Mouse (Mus musculus) hindbrain, embryonic 14.5 days (tissue): ENCODE results near the gene Aldob. TPM values are rescaled to one million over a fixed set of nuclear protein-coding genes. Genes with fewer than 3 reads are reported as not detected.

Experiments
- ATAC-seq: fragments of 200-750 bp; cut with Nextera tagmentation; 2 replicates; pipeline ENCODE4 v1.8.0; 2017; ENCODE audit warnings: moderate number of reproducible peaks, mild to moderate bottlenecking, moderate TSS enrichment, moderate library complexity; ENCODE audit not compliant: low FRiP score
- DNase-seq: peaks from one replicate; pipeline ENCODE4 v3.0.0-alpha.2; 2015; ENCODE audit warnings: low spot score
- H3K27ac ChIP-seq: fragments of 300-500 bp; sonication (generic); 2 replicates; pipeline ENCODE4 v1.5.1; 2014; ENCODE audit warnings: mild to moderate bottlenecking, moderate library complexity
- H3K27me3 ChIP-seq: fragments of 300-500 bp; sonication (generic); 2 replicates; pipeline ENCODE4 v1.6.1; 2014; ENCODE audit warnings: mild to moderate bottlenecking, low read length, mixed read lengths; ENCODE audit not compliant: control insufficient read depth, insufficient read depth
- H3K36me3 ChIP-seq: fragments of 300-500 bp; sonication (generic); replicated peaks from 2 replicates; pipeline ENCODE4 v1.6.1; 2014; ENCODE audit not compliant: control insufficient read depth, insufficient read depth
- H3K4me1 ChIP-seq: fragments of 300-500 bp; sonication (generic); replicated peaks from 2 replicates; pipeline ENCODE4 v1.6.1; 2014; ENCODE audit warnings: antibody characterized with exemption, low read length, mixed read lengths; ENCODE audit not compliant: control insufficient read depth, insufficient read depth
- H3K4me2 ChIP-seq: fragments of 300-500 bp; sonication (generic); replicated peaks from 2 replicates; pipeline ENCODE4 v1.6.1; 2014; ENCODE audit warnings: mild to moderate bottlenecking, moderate library complexity
- H3K4me3 ChIP-seq: fragments of 300-500 bp; sonication (generic); replicated peaks from 2 replicates; pipeline ENCODE4 v1.5.1; 2014; ENCODE audit warnings: mild to moderate bottlenecking, low read length
- H3K9ac ChIP-seq: fragments of 300-500 bp; sonication (generic); 2 replicates; pipeline ENCODE4 v1.6.1; 2014
- H3K9me3 ChIP-seq: fragments of 300-500 bp; sonication (generic); 2 replicates; pipeline ENCODE4 v1.6.1; 2016; ENCODE audit warnings: low read length; ENCODE audit not compliant: control insufficient read depth
- WGBS: fragments of 180-500 bp; shearing (Covaris S2); extraction: QIAGEN DNeasy Blood & Tissue Kit; methylation state at CpG from one replicate; pipeline ENCODE4 v1.1.7; 2014; 5-methylcytosine and 5-hydroxymethylcytosine counted together
- polyA plus RNA-seq: library from polyadenylated mRNA; unstranded; fragments of >200 nt; fragmentation: Nextera tagmentation; extraction: Ambion mirVana; gene quantifications from 2 replicates; pipeline ENCODE4 v1.2.1, GENCODE M21; 2014

The Aldob gene
- polyA plus RNA-seq, result 0.52 and 0.80 TPM in 2 replicates

DNA sequence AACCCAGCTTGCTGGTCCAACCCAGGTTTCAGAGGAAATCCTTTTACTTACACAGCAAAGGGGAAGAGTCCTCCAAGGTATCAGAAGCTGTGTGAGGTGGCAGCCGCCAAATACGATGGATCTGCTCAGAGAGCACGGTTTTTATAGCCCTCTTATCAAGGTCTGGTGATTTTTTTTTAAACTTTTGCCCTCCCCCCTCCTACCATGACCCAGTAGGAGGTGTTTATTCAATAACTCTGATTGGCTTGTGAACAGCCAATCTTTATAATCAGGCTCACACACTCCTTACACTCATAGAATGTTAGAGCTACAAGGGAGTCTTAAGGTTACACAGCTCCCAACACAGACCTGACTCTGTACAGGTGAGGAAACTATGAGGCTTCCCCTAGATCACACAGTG, at the start of gene Aldob:
Aldob (minus strand) TSS at position 164 of the 400 bp plus-strand sequence.
- Histone ChIP-seq H3K27me3 (no peaks in the 10 kb centered on the region), H3K27ac (no peak within 1 kb of the TSS), H3K9me3 (no peaks in the 10 kb centered on the region), H3K4me2 (no peak within 1 kb of the TSS), H3K4me3 (no peak within 1 kb of the TSS), H3K4me1 (no peaks in the 10 kb centered on the region), H3K9ac (no peak within 1 kb of the TSS), H3K36me3 (no peaks in the 10 kb centered on the region)
- 72% methylated on average over 3 of the region's 3 CpGs for WGBS
- DNase-seq (no peak), ATAC-seq (no peak)

DNA sequence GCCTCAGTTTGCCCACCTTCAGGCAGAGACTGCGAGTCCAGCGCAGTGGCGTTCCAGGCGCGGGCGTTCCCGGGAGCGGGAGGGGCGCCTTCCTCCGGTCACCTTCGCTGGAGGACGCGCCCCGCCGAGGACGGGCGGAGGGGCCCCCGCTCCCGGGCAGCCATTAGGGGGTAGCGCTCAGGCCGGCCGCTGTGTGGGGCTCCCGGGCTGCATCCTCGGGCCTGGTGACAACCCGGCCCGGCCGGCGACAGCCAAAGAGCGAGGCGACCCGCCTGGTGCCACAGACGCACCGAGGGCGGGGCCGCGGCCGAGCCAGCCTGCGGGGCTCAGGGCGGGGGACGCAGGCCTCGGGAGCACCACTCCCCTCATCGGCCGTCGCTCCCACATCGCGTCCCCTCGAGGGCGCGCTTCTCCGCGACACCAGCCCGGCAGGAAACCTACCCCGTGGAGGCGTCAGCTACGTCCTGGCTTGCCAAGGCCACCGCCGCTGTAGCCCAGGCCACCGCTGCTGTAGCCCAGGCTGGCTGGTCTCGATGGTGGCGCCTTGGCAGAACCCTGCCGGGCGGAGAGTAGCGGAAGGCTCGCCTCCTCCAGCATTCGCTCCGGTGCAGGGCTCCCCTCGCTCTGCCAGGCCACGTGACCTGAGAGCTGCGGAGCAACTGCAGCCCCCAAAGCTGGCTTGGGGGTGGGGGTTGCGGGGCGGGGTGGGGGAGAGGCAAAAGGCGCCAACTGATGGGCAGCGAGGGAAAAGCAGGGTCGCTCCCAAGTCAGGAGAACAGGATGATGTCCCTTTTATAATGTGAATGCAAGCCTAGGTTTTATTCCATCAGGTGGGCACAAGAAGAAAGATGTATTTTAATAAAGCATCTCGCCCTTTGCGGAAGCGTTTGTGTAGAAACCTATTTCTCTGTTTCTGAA, 48.1 kb upstream of the Aldob start, which contains the start of gene Tmem246:
Tmem246 (minus strand) TSS at position 694 of the 918 bp plus-strand sequence.
- no peaks in the 10 kb centered on the region for H3K27me3 ChIP-seq
- under 1% methylated on average over 64 of the region's 77 CpGs for WGBS
- H3K4me1 ChIP-seq, result peaks cover 11% of the 10 kb centered on the region
- H3K27ac ChIP-seq, result peak within 1 kb of the TSS; percentile 97
- H3K9ac ChIP-seq, result peak within 1 kb of the TSS; percentile 95
- H3K4me2 ChIP-seq, result peak within 1 kb of the TSS; percentile 66
- DNase-seq (peak; percentile 70), ATAC-seq (peak; percentile 93)
- no peaks in the 10 kb centered on the region for H3K36me3 ChIP-seq
- H3K4me3 ChIP-seq, result peak within 1 kb of the TSS; percentile 94
- no peaks in the 10 kb centered on the region for H3K9me3 ChIP-seq

DNA sequence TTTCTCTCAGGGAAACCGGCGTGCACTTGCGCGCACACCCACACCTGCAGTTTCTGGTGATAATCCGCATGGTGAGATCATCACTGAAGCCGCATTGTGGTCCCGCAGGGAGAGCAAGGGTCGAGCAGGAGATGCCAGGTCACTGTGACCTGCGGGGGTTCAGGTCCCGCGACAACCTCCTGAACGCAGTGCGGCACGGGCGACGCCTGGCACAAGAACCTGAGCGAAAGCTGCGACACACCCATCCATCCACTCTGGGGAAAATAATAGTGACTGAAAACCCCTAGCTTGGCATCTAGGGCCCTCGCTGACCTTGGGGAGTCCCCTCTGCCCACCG, 47.5 kb upstream of the Aldob start:
- peak overlapping the region; percentile 97 for H3K27ac ChIP-seq
- peaks cover 11% of the 10 kb centered on the region for H3K4me1 ChIP-seq
- H3K9ac ChIP-seq, result peak overlapping the region; percentile 95
- no peaks in the 10 kb centered on the region for H3K27me3 ChIP-seq
- WGBS, result under 1% methylated on average over 20 of the region's 20 CpGs
- peak overlapping the region; percentile 94 for H3K4me3 ChIP-seq
- H3K9me3 ChIP-seq, result no peaks in the 10 kb centered on the region
- H3K36me3 ChIP-seq, result no peaks in the 10 kb centered on the region
- ATAC-seq (no peak; the same call in 1 of the 2 replicates), DNase-seq (peak; percentile 32)
- H3K4me2 ChIP-seq, result peak overlapping the region; percentile 66

DNA sequence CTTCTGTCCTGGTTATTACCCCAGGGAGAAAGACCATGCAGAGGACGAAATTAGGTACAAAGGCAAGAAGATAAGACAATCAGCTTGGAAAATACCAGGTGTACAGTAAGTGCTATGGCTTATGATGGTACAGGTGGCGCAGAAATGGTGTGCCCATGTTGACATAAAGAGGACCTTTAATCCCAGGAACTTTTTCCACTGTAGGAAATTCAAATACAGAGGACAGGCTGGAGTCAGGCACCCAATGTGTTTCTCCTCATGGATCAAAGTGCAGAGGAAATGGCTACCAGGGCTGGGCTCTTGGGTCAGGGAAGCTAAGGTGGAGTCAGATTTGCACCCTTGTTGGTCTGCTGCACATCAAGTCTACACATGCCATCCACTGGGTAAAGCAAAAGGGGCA, 40.8 kb upstream of the Aldob start:
- H3K27ac ChIP-seq, result no peak overlapping the region
- H3K4me3 ChIP-seq, result no peak overlapping the region
- DNase-seq (no peak), ATAC-seq (no peak)
- no peaks in the 10 kb centered on the region for H3K27me3 ChIP-seq
- H3K36me3 ChIP-seq, result peaks cover 19% of the 10 kb centered on the region
- no peak overlapping the region for H3K9ac ChIP-seq
- WGBS, result 78% methylated on average over 2 of the region's 2 CpGs
- no peak overlapping the region for H3K4me2 ChIP-seq
- H3K9me3 ChIP-seq, result no peaks in the 10 kb centered on the region
- H3K4me1 ChIP-seq, result no peaks in the 10 kb centered on the region; the same call in 1 of the 2 replicates

DNA sequence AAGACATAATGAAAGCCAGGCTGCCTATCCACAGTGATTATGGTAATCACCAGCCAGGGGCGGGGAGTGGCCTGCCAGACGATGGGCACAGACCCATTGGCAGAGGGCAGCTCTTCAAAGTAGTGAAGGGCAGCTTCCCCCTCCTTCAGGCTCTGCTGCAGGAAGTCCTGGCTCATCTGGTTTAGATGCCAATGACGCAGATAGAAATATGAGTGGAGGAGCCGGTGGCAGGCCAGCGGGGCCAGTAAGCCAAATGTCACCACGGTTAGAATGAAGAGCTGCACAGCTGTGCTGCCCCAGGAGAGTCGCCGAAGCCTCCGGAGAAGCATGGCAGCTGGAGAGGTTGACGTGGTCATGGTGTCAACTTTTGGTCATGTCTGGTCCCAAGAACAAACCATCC, 37.5 kb upstream of the Aldob start:
- Histone ChIP-seq H3K27ac (no peak overlapping the region), H3K9me3 (no peaks in the 10 kb centered on the region), H3K27me3 (no peaks in the 10 kb centered on the region), H3K4me3 (no peak overlapping the region), H3K4me1 (no peaks in the 10 kb centered on the region), H3K9ac (no peak overlapping the region), H3K4me2 (no peak overlapping the region), H3K36me3 (peaks cover 31% of the 10 kb centered on the region)
- no peak for ATAC-seq
- DNase-seq, result no peak
- WGBS, result 89% methylated on average over 10 of the region's 10 CpGs

DNA sequence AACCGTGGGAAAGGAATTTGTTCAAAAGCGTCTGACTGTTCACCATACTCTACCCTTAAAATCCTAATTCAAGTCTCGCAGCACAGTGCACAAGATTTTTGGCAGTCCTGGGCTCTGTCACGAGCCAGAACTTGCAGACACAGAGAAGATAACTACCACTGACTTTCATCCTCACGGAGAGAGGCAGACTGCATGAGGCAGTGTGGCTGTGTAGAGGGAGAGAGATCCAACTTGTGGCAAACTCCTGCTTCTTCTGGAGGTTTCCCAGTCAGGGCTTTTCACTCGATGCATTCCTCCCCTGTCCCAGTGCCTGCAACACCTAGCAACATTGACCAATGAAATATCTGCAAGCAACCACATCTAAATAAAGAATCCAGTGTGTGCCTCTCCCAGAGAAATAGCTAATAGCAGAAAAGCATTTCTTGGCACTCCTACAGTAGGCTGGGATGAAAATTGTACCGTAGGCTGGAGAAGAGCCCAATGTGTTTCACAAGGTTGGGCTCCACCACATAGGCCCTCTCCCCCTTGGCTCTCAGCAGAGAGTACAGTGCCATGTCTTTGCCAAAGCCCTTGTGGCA, 36.3 kb upstream of the Aldob start:
- no peak overlapping the region for H3K9ac ChIP-seq
- H3K4me2 ChIP-seq, result no peak overlapping the region
- DNase-seq (no peak), ATAC-seq (peak; percentile 44; the same call in 1 of the 2 replicates)
- no peaks in the 10 kb centered on the region for H3K9me3 ChIP-seq
- WGBS, result 86% methylated on average over 7 of the region's 7 CpGs
- no peaks in the 10 kb centered on the region for H3K4me1 ChIP-seq
- no peaks in the 10 kb centered on the region for H3K27me3 ChIP-seq
- H3K4me3 ChIP-seq, result no peak overlapping the region
- H3K27ac ChIP-seq, result no peak overlapping the region
- peaks cover 31% of the 10 kb centered on the region for H3K36me3 ChIP-seq

DNA sequence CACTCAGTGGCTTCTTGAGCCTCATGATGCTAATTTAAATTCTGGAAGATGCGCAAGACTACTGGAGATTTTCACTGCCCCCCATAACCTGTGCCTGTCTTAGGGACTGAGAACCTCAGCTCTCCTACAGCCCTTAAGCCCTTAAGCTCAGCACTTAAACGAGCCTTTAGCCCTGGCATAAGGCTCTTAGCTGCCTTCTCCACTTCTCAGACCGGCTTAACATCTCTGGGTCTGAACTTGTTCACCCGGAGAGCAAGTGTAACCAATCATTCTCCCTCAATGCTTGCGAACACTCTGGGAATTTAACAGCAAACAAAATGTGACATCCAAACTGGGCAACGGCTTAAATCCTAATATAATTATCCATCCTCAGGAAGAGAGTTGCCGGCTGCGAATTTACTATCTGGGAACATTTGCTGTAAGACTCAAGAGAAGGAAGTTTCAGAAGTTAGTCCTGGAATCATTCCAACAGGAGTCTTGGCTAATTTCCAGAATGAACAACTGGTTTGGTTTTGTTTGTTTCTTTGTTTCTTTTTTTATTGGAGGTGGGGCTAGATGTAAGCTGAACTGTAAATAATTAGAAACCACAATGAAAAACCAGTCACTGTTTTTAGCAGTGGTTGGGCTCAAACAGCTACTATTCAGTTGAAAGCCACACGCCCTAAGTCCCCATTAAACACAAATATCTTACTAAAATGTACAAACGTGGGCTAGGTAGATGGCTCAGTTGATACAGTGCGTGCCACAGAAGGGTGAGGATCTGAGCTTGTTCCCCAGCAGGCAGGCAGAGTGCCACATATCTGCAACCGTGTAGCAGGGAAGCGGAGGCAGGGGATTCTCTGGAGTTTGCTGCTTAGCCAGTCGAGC, 34.9 kb upstream of the Aldob start:
- Histone ChIP-seq H3K9ac (no peak overlapping the region), H3K36me3 (peaks cover 31% of the 10 kb centered on the region), H3K27me3 (no peaks in the 10 kb centered on the region), H3K4me3 (no peak overlapping the region), H3K4me2 (no peak overlapping the region), H3K9me3 (no peaks in the 10 kb centered on the region), H3K4me1 (no peaks in the 10 kb centered on the region), H3K27ac (no peak overlapping the region)
- DNase-seq (peak; percentile 37), ATAC-seq (no peak)
- 61% methylated on average over 14 of the region's 14 CpGs for WGBS

DNA sequence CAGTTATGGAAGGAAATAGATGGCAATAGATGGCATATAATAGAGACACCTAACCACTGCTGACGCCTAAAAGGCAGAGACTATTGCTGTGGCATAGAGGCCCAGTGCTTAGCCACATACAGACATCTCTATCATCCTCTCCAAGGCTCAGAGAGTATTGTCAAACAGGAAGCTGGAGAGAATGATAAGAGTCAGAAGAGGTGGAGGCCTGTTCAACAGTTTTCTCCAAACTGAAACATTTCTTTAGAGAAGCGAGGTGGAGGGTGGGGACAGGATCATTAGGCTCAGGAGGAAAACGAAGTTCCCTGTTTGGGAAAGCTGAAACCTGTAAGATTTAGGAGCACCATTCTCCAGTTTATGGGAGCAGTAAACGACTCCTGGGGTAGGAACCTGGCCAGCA, 31.9 kb upstream of the Aldob start:
- Histone ChIP-seq H3K27ac (no peak overlapping the region), H3K4me1 (no peaks in the 10 kb centered on the region), H3K4me3 (no peak overlapping the region), H3K36me3 (peaks cover 24% of the 10 kb centered on the region), H3K9me3 (no peaks in the 10 kb centered on the region), H3K9ac (no peak overlapping the region), H3K4me2 (no peak overlapping the region), H3K27me3 (no peaks in the 10 kb centered on the region)
- DNase-seq (no peak), ATAC-seq (no peak)
- WGBS, result 75% methylated on average over 4 of the region's 4 CpGs

DNA sequence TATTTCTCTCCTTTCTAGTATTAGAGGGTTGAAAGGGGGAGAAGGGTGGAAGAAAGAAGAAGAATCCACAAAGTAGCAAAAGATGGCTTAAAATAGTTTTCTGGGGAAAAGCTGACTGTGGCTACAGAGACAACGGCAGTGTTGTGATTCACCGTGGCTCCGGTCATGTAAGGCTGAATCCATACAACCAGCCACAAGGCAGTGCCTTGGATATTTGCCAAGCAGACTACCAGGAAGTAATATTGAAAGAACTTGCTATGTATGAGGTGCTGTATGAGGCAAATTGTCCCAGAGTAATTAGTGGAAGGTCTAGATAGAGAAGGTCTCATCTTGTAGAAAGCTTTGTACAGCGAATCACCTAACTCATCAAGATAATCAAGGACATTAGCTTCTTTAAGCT, 22.8 kb upstream of the Aldob start:
- no peak for ATAC-seq
- 83% methylated on average over 4 of the region's 4 CpGs for WGBS
- Histone ChIP-seq H3K9me3 (no peaks in the 10 kb centered on the region), H3K27ac (no peak overlapping the region), H3K36me3 (no peaks in the 10 kb centered on the region), H3K4me1 (no peaks in the 10 kb centered on the region), H3K4me3 (no peak overlapping the region), H3K4me2 (no peak overlapping the region), H3K27me3 (no peaks in the 10 kb centered on the region), H3K9ac (no peak overlapping the region)
- no peak for DNase-seq
